Mouse (Mus musculus) neural tube, embryonic 13.5 days (tissue): ENCODE data around the gene BC005537. TPM values are rescaled to one million over a fixed set of nuclear protein-coding genes. Genes with fewer than 3 reads are reported as not detected.

Experiments used
- ATAC-seq: fragments of 200-750 bp; cut with Nextera tagmentation; 2 replicates; pipeline ENCODE4 v1.8.0; 2017; ENCODE audit warnings: low read depth, mild to moderate bottlenecking, moderate TSS enrichment, moderate library complexity
- H3K27ac ChIP-seq: fragments of 300-500 bp; sonication (generic); replicated peaks from 2 replicates; pipeline ENCODE4 v1.5.1; 2015; ENCODE audit warnings: moderate library complexity, mild to moderate bottlenecking, inconsistent platforms
- H3K27me3 ChIP-seq: fragments of 300-500 bp; sonication (generic); 2 replicates; pipeline ENCODE4 v1.6.1; 2015; ENCODE audit warnings: mild to moderate bottlenecking, inconsistent platforms
- H3K36me3 ChIP-seq: fragments of 300-500 bp; sonication (generic); 2 replicates; pipeline ENCODE4 v1.6.1; 2015; ENCODE audit warnings: mild to moderate bottlenecking, inconsistent platforms
- H3K4me1 ChIP-seq: fragments of 300-500 bp; sonication (generic); replicated peaks from 2 replicates; pipeline ENCODE4 v1.6.1; 2015; ENCODE audit warnings: inconsistent platforms
- H3K4me2 ChIP-seq: fragments of 300-500 bp; sonication (generic); 2 replicates; pipeline ENCODE4 v1.6.1; 2015; ENCODE audit warnings: inconsistent platforms, mild to moderate bottlenecking, moderate library complexity
- H3K4me3 ChIP-seq: fragments of 300-500 bp; sonication (generic); 2 replicates; pipeline ENCODE4 v1.5.1; 2015; ENCODE audit warnings: mild to moderate bottlenecking, inconsistent platforms
- H3K9ac ChIP-seq: fragments of 300-500 bp; sonication (generic); 2 replicates; pipeline ENCODE4 v1.6.1; 2015; ENCODE audit warnings: moderate library complexity, mild to moderate bottlenecking, inconsistent platforms
- H3K9me3 ChIP-seq: fragments of 300-500 bp; sonication (generic); 2 replicates; pipeline ENCODE4 v1.6.1; 2016; ENCODE audit warnings: inconsistent platforms
- WGBS: fragments of 180-500 bp; shearing (Covaris S2); methylation state at CpG from one replicate; pipeline ENCODE4 v1.1.7; 2015; 5-methylcytosine and 5-hydroxymethylcytosine counted together
- polyA plus RNA-seq: library from polyadenylated mRNA; unstranded; fragments of >200 nt; fragmentation: Nextera tagmentation; extraction: Ambion mirVana; gene quantifications from 2 replicates; pipeline ENCODE4 v1.2.1, GENCODE M21; 2015

Gene BC005537
- polyA plus RNA-seq, 1 experiment from 2014 or later: 20.7 TPM

DNA sequence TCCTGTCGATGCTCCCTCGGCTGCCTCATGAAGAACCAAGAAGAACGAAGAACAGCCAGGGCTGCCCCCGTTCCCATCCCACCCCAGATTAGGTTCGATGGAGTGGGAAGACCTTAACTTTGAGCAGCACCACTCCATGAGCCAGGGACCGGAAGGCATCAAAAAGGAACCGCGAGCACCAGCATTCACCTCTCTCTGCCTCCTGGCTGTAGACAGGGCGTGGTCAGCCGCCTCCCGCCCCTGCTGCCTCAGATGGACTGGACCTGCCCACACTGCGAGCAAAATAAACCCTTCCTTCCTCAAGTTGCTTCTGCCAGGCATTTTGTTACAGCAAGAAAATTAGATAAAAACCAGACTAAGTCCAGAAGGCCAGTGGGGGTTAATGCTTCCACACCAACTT, 59.6 kb downstream of the BC005537 start:
- Histone ChIP-seq H3K4me3 (no peak overlapping the region), H3K9me3 (no peaks in the 10 kb centered on the region), H3K4me2 (no peak overlapping the region), H3K27ac (no peak overlapping the region), H3K9ac (no peak overlapping the region), H3K4me1 (no peaks in the 10 kb centered on the region), H3K27me3 (no peaks in the 10 kb centered on the region), H3K36me3 (no peaks in the 10 kb centered on the region)
- no peak for ATAC-seq
- WGBS: 65% methylated on average over 12 of the region's 12 CpGs

GRCm38 (mm10) chr13:24862021-24862420, 60.6 kb downstream of the BC005537 start:
- H3K9me3 ChIP-seq: no peaks in the 10 kb centered on the region
- no peak overlapping the region for H3K27ac ChIP-seq
- H3K4me1 ChIP-seq: no peaks in the 10 kb centered on the region
- H3K36me3 ChIP-seq: no peaks in the 10 kb centered on the region
- no peak overlapping the region for H3K4me2 ChIP-seq
- H3K4me3 ChIP-seq: no peak overlapping the region
- WGBS: 78% methylated on average over 7 of the region's 7 CpGs
- H3K27me3 ChIP-seq: no peaks in the 10 kb centered on the region
- H3K9ac ChIP-seq: no peak overlapping the region
- ATAC-seq: no peak

GRCm38 (mm10) chr13:24862520-24862919, 61.1 kb downstream of the BC005537 start:
- Histone ChIP-seq H3K9me3 (no peaks in the 10 kb centered on the region), H3K27ac (no peak overlapping the region), H3K4me3 (no peak overlapping the region), H3K4me1 (no peaks in the 10 kb centered on the region), H3K27me3 (no peaks in the 10 kb centered on the region), H3K9ac (no peak overlapping the region), H3K4me2 (no peak overlapping the region), H3K36me3 (no peaks in the 10 kb centered on the region)
- WGBS: 60% methylated on average over 7 of the region's 7 CpGs
- no peak for ATAC-seq

Other genes with a start within 250 kb of the BC005537 start
- 20.7 and 21.7 TPM in 2 replicates for gene Ripor2, start 219.5 kb upstream of the BC005537 start, polyA plus RNA-seq
- gene Armh2, start 60.4 kb upstream of the BC005537 start, polyA plus RNA-seq: not detected in 2 replicates
- 26.3 and 26.7 TPM in 2 replicates for gene Gmnn, start 39.7 kb upstream of the BC005537 start, polyA plus RNA-seq
- 49.3 and 50.1 TPM in 2 replicates for gene Acot13, start 29.9 kb downstream of the BC005537 start, polyA plus RNA-seq
- 40.1 and 45.2 TPM in 2 replicates for gene Tdp2, start 30.0 kb downstream of the BC005537 start, polyA plus RNA-seq
- 4.4 and 5.4 TPM in 2 replicates for gene D130043K22Rik, start 43.5 kb downstream of the BC005537 start, polyA plus RNA-seq
- 8.5 and 8.9 TPM in 2 replicates for gene Aldh5a1, start 136.0 kb downstream of the BC005537 start, polyA plus RNA-seq
- 1.9 and 2.1 TPM in 2 replicates for gene Gpld1, start 141.5 kb downstream of the BC005537 start, polyA plus RNA-seq
- 15.6 and 16.7 TPM in 2 replicates for gene Mrs2, start 218.7 kb downstream of the BC005537 start, polyA plus RNA-seq